Comparison of ENCODE assay signal across 11 mouse cellular contexts in genomic region chr6:84429247-84429646, GRCm38 (mm10).
A peak's percentile ranks its signal among the peaks of the same experiment; 100 is the strongest.
DNase-seq lines count a peak whose midpoint lies in the region; ATAC-seq and TF ChIP-seq lines count a peak whose summit lies in the region.
"Had no signal": no experiment of that assay in that cellular context is flagged by ENCODE, and none has a peak within 500 bp of the region (broad histone marks: within the 10 kb centered on the region; RNA-seq: fewer than 3 reads in every experiment).

No protein-coding gene starts in this region.

- H3K9ac ChIP-seq in forebrain, postnatal 0 days: no peak overlapping the region
- no peak overlapping the region for H3K9ac ChIP-seq in forebrain, embryonic 12.5 days
- H3K9ac ChIP-seq in midbrain, embryonic 13.5 days (replicated peaks): no peak overlapping the region
- H3K9ac ChIP-seq: forebrain, embryonic 15.5 days; lung, embryonic 15.5 days had no signal

- no peaks in the 10 kb centered on the region for H3K27me3 ChIP-seq in forebrain, postnatal 0 days (ENCODE audit: insufficient read depth, low read length)
- no peaks in the 10 kb centered on the region for H3K27me3 ChIP-seq in forebrain, embryonic 12.5 days
- H3K27me3 ChIP-seq in midbrain, embryonic 13.5 days: no peaks in the 10 kb centered on the region
- H3K27me3 ChIP-seq: forebrain, embryonic 15.5 days; lung, embryonic 15.5 days had no signal

- peak; percentile 61 for ATAC-seq in forebrain, postnatal 0 days
- no peak for ATAC-seq in forebrain, embryonic 12.5 days (ENCODE audit: low FRiP score)
- no peak for ATAC-seq in midbrain, embryonic 13.5 days
- ATAC-seq: forebrain, embryonic 15.5 days; midbrain, embryonic 16.5 days had no signal

- no peak for TF ChIP-seq CTCF in forebrain, postnatal 0 days (IDR thresholded peaks at IDR 0.05; ENCODE audit: low read depth)

- peak; percentile 63 for DNase-seq in forebrain, postnatal 0 days
- peak; percentile 59 to 71 for DNase-seq in frontal cortex, postnatal 14 days (ENCODE audit: low spot score in 2 of 2)
- peak; percentile 71 for DNase-seq in layer of hippocampus, adult 9-11 months
- DNase-seq in right cerebral cortex, postnatal 10 days (ENCODE audit: low spot score in 2 of 2): peak; percentile 80 to 88
- DNase-seq in retina, embryonic 14.5 days (ENCODE audit: low spot score): no peak
- no peak for DNase-seq in kidney, postnatal 14 days

- H3K27ac ChIP-seq in forebrain, postnatal 0 days (ENCODE audit: low read depth, low read length): no peak overlapping the region
- H3K27ac ChIP-seq in forebrain, embryonic 12.5 days: no peak overlapping the region
- no peak overlapping the region for H3K27ac ChIP-seq in midbrain, embryonic 13.5 days
- H3K27ac ChIP-seq: forebrain, embryonic 15.5 days; lung, embryonic 15.5 days had no signal

- H3K4me3 ChIP-seq in forebrain, postnatal 0 days (ENCODE audit: low read depth, low read length): no peak overlapping the region
- H3K4me3 ChIP-seq in forebrain, embryonic 12.5 days (replicated peaks): no peak overlapping the region
- no peak overlapping the region for H3K4me3 ChIP-seq in midbrain, embryonic 13.5 days (replicated peaks)
- H3K4me3 ChIP-seq: forebrain, embryonic 15.5 days; lung, embryonic 15.5 days had no signal

- no peaks in the 10 kb centered on the region for H3K36me3 ChIP-seq in forebrain, postnatal 0 days (ENCODE audit: insufficient read depth)
- H3K36me3 ChIP-seq in forebrain, embryonic 12.5 days (replicated peaks): no peaks in the 10 kb centered on the region
- H3K36me3 ChIP-seq in midbrain, embryonic 13.5 days: no peaks in the 10 kb centered on the region
- H3K36me3 ChIP-seq: forebrain, embryonic 15.5 days; lung, embryonic 15.5 days had no signal

- H3K9me3 ChIP-seq in forebrain, postnatal 0 days (ENCODE audit: low read length): no peaks in the 10 kb centered on the region
- no peaks in the 10 kb centered on the region for H3K9me3 ChIP-seq in forebrain, embryonic 12.5 days
- H3K9me3 ChIP-seq in midbrain, embryonic 13.5 days: no peaks in the 10 kb centered on the region
- H3K9me3 ChIP-seq: forebrain, embryonic 15.5 days; lung, embryonic 15.5 days had no signal

- no peak overlapping the region for H3K4me2 ChIP-seq in forebrain, postnatal 0 days (ENCODE audit: low read depth)
- H3K4me2 ChIP-seq in forebrain, embryonic 12.5 days: no peak overlapping the region
- no peak overlapping the region for H3K4me2 ChIP-seq in midbrain, embryonic 13.5 days (replicated peaks)
- H3K4me2 ChIP-seq: forebrain, embryonic 15.5 days; lung, embryonic 15.5 days had no signal

- H3K4me1 ChIP-seq in forebrain, postnatal 0 days (ENCODE audit: insufficient read depth): no peaks in the 10 kb centered on the region
- H3K4me1 ChIP-seq in forebrain, embryonic 12.5 days: peaks cover 7% of the 10 kb centered on the region
- H3K4me1 ChIP-seq in midbrain, embryonic 13.5 days (replicated peaks): no peaks in the 10 kb centered on the region
- H3K4me1 ChIP-seq: lung, embryonic 15.5 days had no signal

- 66% methylated on average over 8 of the region's 8 CpGs for WGBS in forebrain, postnatal 0 days
- WGBS in forebrain, embryonic 12.5 days: 89% methylated on average over 8 of the region's 8 CpGs
- WGBS in midbrain, embryonic 13.5 days: 89% methylated on average over 8 of the region's 8 CpGs

Comparison
In these comparisons a context has a peak if more than half of its experiments do, and no peak if none do; other contexts are left out.
1. DNase-seq: peak in forebrain, postnatal 0 days (single experiment), frontal cortex, postnatal 14 days (2 of 2), layer of hippocampus, adult 9-11 months (single experiment) and right cerebral cortex, postnatal 10 days (2 of 2); none in retina, embryonic 14.5 days (single experiment) and kidney, postnatal 14 days (single experiment).